Mouse (Mus musculus): ENCODE results near the gene Rnf157. TPM values are rescaled to one million over a fixed set of nuclear protein-coding genes. Genes with fewer than 3 reads are reported as not detected.
"Not testable (repeated sequence)": the region's sequence is repeated elsewhere in the genome, so short reads cannot be mapped to it uniquely, and the experiment has no call there.

Gene Rnf157
- polyA plus RNA-seq, 1 experiment: 183 TPM

- H3K27ac ChIP-seq (ENCODE audit: insufficient read depth, low read length): no peak overlapping the region
- TF ChIP-seq CTCF (IDR thresholded peaks at IDR 0.05; ENCODE audit: extremely low read depth, insufficient read depth, low read length) (no peak), POLR2A (IDR thresholded peaks at IDR 0.05; ENCODE audit: extremely low read depth, insufficient read depth, low read length) (no peak)
- no peak overlapping the region for H3K4me3 ChIP-seq (ENCODE audit: insufficient read depth, low read length)
- H3K4me1 ChIP-seq (ENCODE audit: control insufficient read depth, insufficient read depth, low read length): peaks cover 8% of the 10 kb centered on the region
These were observed 25.5 kb downstream of the Rnf157 start for GRCm38 (mm10) chr11:116387086-116388071.

GRCm38 (mm10) chr11:116385999-116386398, 26.8 kb downstream of the Rnf157 start:
- Histone ChIP-seq H3K4me3 (ENCODE audit: insufficient read depth, low read length) (no peak overlapping the region), H3K4me1 (ENCODE audit: control insufficient read depth, insufficient read depth, low read length) (peaks cover 8% of the 10 kb centered on the region), H3K27ac (ENCODE audit: insufficient read depth, low read length) (no peak overlapping the region)
- TF ChIP-seq CTCF (IDR thresholded peaks at IDR 0.05; ENCODE audit: extremely low read depth, insufficient read depth, low read length): no peak
- no peak for TF ChIP-seq POLR2A (IDR thresholded peaks at IDR 0.05; ENCODE audit: extremely low read depth, insufficient read depth, low read length)

GRCm38 (mm10) chr11:116384171-116384570, 28.7 kb downstream of the Rnf157 start:
- no peak overlapping the region for H3K27ac ChIP-seq (ENCODE audit: insufficient read depth, low read length)
- no peak for TF ChIP-seq CTCF (IDR thresholded peaks at IDR 0.05; ENCODE audit: extremely low read depth, insufficient read depth, low read length)
- TF ChIP-seq POLR2A (IDR thresholded peaks at IDR 0.05; ENCODE audit: extremely low read depth, insufficient read depth, low read length): no peak
- H3K4me1 ChIP-seq (ENCODE audit: control insufficient read depth, insufficient read depth, low read length): peaks cover 8% of the 10 kb centered on the region
- H3K4me3 ChIP-seq (ENCODE audit: insufficient read depth, low read length): no peak overlapping the region

GRCm38 (mm10) chr11:116383070-116383469, 29.8 kb downstream of the Rnf157 start:
- not testable (repeated sequence) for H3K4me1 ChIP-seq (ENCODE audit: control insufficient read depth, insufficient read depth, low read length); H3K4me3 ChIP-seq (ENCODE audit: insufficient read depth, low read length); H3K27ac ChIP-seq (ENCODE audit: insufficient read depth, low read length)

GRCm38 (mm10) chr11:116380767-116381166, 32.1 kb downstream of the Rnf157 start:
- H3K4me3 ChIP-seq (ENCODE audit: insufficient read depth, low read length): no peak overlapping the region

GRCm38 (mm10) chr11:116379530-116379929, 33.3 kb downstream of the Rnf157 start:
- Histone ChIP-seq H3K4me3 (ENCODE audit: insufficient read depth, low read length) (no peak overlapping the region), H3K4me1 (ENCODE audit: control insufficient read depth, insufficient read depth, low read length) (no peaks in the 10 kb centered on the region), H3K27ac (ENCODE audit: insufficient read depth, low read length) (no peak overlapping the region)
- TF ChIP-seq CTCF (IDR thresholded peaks at IDR 0.05; ENCODE audit: extremely low read depth, insufficient read depth, low read length) (no peak), POLR2A (IDR thresholded peaks at IDR 0.05; ENCODE audit: extremely low read depth, insufficient read depth, low read length) (no peak)

More at GRCm38 (mm10) chr11:116380767-116381166, 32.1 kb downstream of the Rnf157 start:
- TF ChIP-seq CTCF (IDR thresholded peaks at IDR 0.05; ENCODE audit: extremely low read depth, insufficient read depth, low read length) (no peak), POLR2A (IDR thresholded peaks at IDR 0.05; ENCODE audit: extremely low read depth, insufficient read depth, low read length) (no peak)
- Histone ChIP-seq H3K27ac (ENCODE audit: insufficient read depth, low read length) (no peak overlapping the region), H3K4me1 (ENCODE audit: control insufficient read depth, insufficient read depth, low read length) (no peaks in the 10 kb centered on the region)

GRCm38 (mm10) chr11:116376945-116377661, 35.7 kb downstream of the Rnf157 start:
- Histone ChIP-seq H3K4me3 (ENCODE audit: insufficient read depth, low read length) (no peak overlapping the region), H3K4me1 (ENCODE audit: control insufficient read depth, insufficient read depth, low read length) (no peaks in the 10 kb centered on the region), H3K27ac (ENCODE audit: insufficient read depth, low read length) (no peak overlapping the region)
- no peak for TF ChIP-seq CTCF (IDR thresholded peaks at IDR 0.05; ENCODE audit: extremely low read depth, insufficient read depth, low read length)
- TF ChIP-seq POLR2A (IDR thresholded peaks at IDR 0.05; ENCODE audit: extremely low read depth, insufficient read depth, low read length): no peak

GRCm38 (mm10) chr11:116371894-116372450, 40.9 kb downstream of the Rnf157 start:
- Histone ChIP-seq H3K4me3 (ENCODE audit: insufficient read depth, low read length) (no peak overlapping the region), H3K4me1 (ENCODE audit: control insufficient read depth, insufficient read depth, low read length) (no peaks in the 10 kb centered on the region), H3K27ac (ENCODE audit: insufficient read depth, low read length) (no peak overlapping the region)
- TF ChIP-seq POLR2A (IDR thresholded peaks at IDR 0.05; ENCODE audit: extremely low read depth, insufficient read depth, low read length): no peak
- no peak for TF ChIP-seq CTCF (IDR thresholded peaks at IDR 0.05; ENCODE audit: extremely low read depth, insufficient read depth, low read length)

- Histone ChIP-seq H3K4me1 (ENCODE audit: control insufficient read depth, insufficient read depth, low read length) (no peaks in the 10 kb centered on the region), H3K27ac (ENCODE audit: insufficient read depth, low read length) (no peak overlapping the region), H3K4me3 (ENCODE audit: insufficient read depth, low read length) (no peak overlapping the region)
- no peak for TF ChIP-seq POLR2A (IDR thresholded peaks at IDR 0.05; ENCODE audit: extremely low read depth, insufficient read depth, low read length)
- no peak for TF ChIP-seq CTCF (IDR thresholded peaks at IDR 0.05; ENCODE audit: extremely low read depth, insufficient read depth, low read length)
These were observed 43.2 kb downstream of the Rnf157 start for GRCm38 (mm10) chr11:116369633-116370032.

Data from cortical plate, adult 2 months (tissue).